Mouse (Mus musculus) heart, postnatal 0 days (tissue): ENCODE measurements around the gene Clcn7. TPM values are rescaled to one million over a fixed set of nuclear protein-coding genes. Genes with fewer than 3 reads are reported as not detected.

Experiments
- ATAC-seq: fragments of 200-750 bp; cut with Nextera tagmentation; 2 replicates; pipeline ENCODE4 v1.8.0; 2017; ENCODE audit warnings: low read depth, moderate number of reproducible peaks, moderate library complexity; ENCODE audit not compliant: insufficient read depth
- DNase-seq: peaks from one replicate; pipeline ENCODE4 v3.0.0-alpha.2; 2016; ENCODE audit warnings: low spot score
- H3K27ac ChIP-seq: fragments of 300-500 bp; sonication (generic); 2 replicates; pipeline ENCODE4 v1.5.1; 2014; ENCODE audit warnings: low read depth, mild to moderate bottlenecking
- H3K27me3 ChIP-seq: fragments of 300-500 bp; sonication (generic); 2 replicates; pipeline ENCODE4 v1.6.1; 2014; ENCODE audit warnings: low read length, mixed read lengths; ENCODE audit not compliant: control insufficient read depth, insufficient read depth
- H3K36me3 ChIP-seq: fragments of 300-500 bp; sonication (generic); replicated peaks from 2 replicates; pipeline ENCODE4 v1.6.1; 2014; ENCODE audit warnings: low read length, mixed read lengths; ENCODE audit not compliant: control insufficient read depth, insufficient read depth
- H3K4me1 ChIP-seq: fragments of 300-500 bp; sonication (generic); 2 replicates; pipeline ENCODE4 v1.6.1; 2014; ENCODE audit warnings: antibody characterized with exemption; ENCODE audit not compliant: control insufficient read depth, insufficient read depth
- H3K4me2 ChIP-seq: fragments of 300-500 bp; sonication (generic); 2 replicates; pipeline ENCODE4 v1.6.1; 2014; ENCODE audit warnings: low read depth, mild to moderate bottlenecking, low read length, moderate library complexity
- H3K4me3 ChIP-seq: fragments of 300-500 bp; sonication (generic); 2 replicates; pipeline ENCODE4 v1.5.1; 2014; ENCODE audit warnings: low read depth, low read length
- H3K9ac ChIP-seq: fragments of 300-500 bp; sonication (generic); replicated peaks from 2 replicates; pipeline ENCODE4 v1.6.1; 2014; ENCODE audit warnings: low read depth, low read length, mixed read lengths
- H3K9me3 ChIP-seq: fragments of 300-500 bp; sonication (generic); replicated peaks from 2 replicates; pipeline ENCODE4 v1.6.1; 2016; ENCODE audit warnings: low read length; ENCODE audit not compliant: control insufficient read depth
- CTCF ChIP-seq: IDR thresholded peaks from 2 replicates; pipeline ENCODE4 v1.5.1; 2016; ENCODE audit warnings: antibody characterized with exemption, control low read depth, low read depth
- EP300 ChIP-seq: IDR thresholded peaks from 2 replicates; pipeline ENCODE4 v1.6.1; 2016; ENCODE audit warnings: antibody characterized with exemption, low read depth
- WGBS: fragments of 180-500 bp; shearing (Covaris S2); extraction: QIAGEN DNeasy Blood & Tissue Kit; methylation state at CpG from one replicate; pipeline ENCODE4 v1.1.7; 2014; 5-methylcytosine and 5-hydroxymethylcytosine counted together
- polyA plus RNA-seq: library from polyadenylated mRNA; unstranded; fragments of >200 nt; fragmentation: Nextera tagmentation; extraction: Ambion mirVana; gene quantifications from 2 replicates; pipeline ENCODE4 v1.2.1, GENCODE M21; 2015
- total RNA-seq: library from RNA; depleted of rRNA; stranded (reverse); fragments of >200 nt; gene quantifications from 2 replicates; pipeline ENCODE4 v1.2.3, GENCODE M21; 2014; ENCODE audit warnings: low replicate concordance; rRNA removed

The Clcn7 gene
- total and polyA plus RNA-seq, 2 experiments from 2014 or later: 12.6 to 20.3 TPM

DNA sequence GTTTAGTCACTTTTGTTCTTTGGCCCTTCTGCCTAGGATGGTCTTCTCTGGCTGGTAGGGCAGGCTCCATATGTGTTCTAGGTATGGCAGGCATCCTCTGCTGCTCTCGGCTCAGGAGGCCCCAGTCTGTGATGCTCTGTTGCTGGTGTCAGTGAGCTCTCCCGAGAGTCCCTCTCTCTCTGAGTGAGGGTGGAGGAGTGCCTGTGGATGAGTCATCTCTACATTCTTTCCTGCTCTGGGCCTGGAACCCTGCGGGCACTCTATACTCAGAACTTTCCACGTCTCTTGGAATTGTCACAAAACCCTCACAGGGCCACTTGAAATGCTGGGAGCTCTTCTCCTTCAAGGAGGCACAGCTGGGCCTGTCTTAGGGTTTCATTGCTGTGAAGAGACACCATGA lies 78.5 kb downstream of the Clcn7 start:
- H3K27me3 ChIP-seq: no peaks in the 10 kb centered on the region
- no peaks in the 10 kb centered on the region for H3K4me1 ChIP-seq
- H3K4me3 ChIP-seq: no peak overlapping the region
- no peak overlapping the region for H3K4me2 ChIP-seq
- 63% methylated on average over 4 of the region's 4 CpGs for WGBS
- H3K27ac ChIP-seq: peak overlapping the region; percentile 27; the same call in 1 of the 2 replicates
- H3K9ac ChIP-seq: no peak overlapping the region
- no peak for DNase-seq
- ATAC-seq: no peak
- TF ChIP-seq CTCF (no peak), EP300 (no peak)
- H3K9me3 ChIP-seq: no peaks in the 10 kb centered on the region
- H3K36me3 ChIP-seq: peaks cover 89% of the 10 kb centered on the region

Other genes starting within 250 kb of the Clcn7 start
- 36.6 and 44.9 TPM in 2 replicates for gene Nubp2, start 247.0 kb upstream of the Clcn7 start, total RNA-seq
- 29.8 and 31.3 TPM in 2 replicates for gene Nubp2, start 247.0 kb upstream of the Clcn7 start, polyA plus RNA-seq
- 53.2 and 74.6 TPM in 2 replicates for gene Spsb3, start 246.7 kb upstream of the Clcn7 start, total RNA-seq
- gene Spsb3, start 246.7 kb upstream of the Clcn7 start, polyA plus RNA-seq: 35.8 and 40.2 TPM in 2 replicates
- 23.6 and 28.2 TPM in 2 replicates for gene Eme2, start 238.3 kb upstream of the Clcn7 start, total RNA-seq
- gene Eme2, start 238.3 kb upstream of the Clcn7 start, polyA plus RNA-seq: 14.8 and 15.5 TPM in 2 replicates
- gene Mrps34, start 238.3 kb upstream of the Clcn7 start, total RNA-seq: 64.0 and 76.7 TPM in 2 replicates
- 135 and 147 TPM in 2 replicates for gene Mrps34, start 238.3 kb upstream of the Clcn7 start, polyA plus RNA-seq
- gene Nme3, start 236.9 kb upstream of the Clcn7 start, total RNA-seq: 58.4 and 60.4 TPM in 2 replicates
- 40.8 and 41.1 TPM in 2 replicates for gene Nme3, start 236.9 kb upstream of the Clcn7 start, polyA plus RNA-seq
- gene Mapk8ip3, start 196.4 kb upstream of the Clcn7 start, total RNA-seq: 57.8 and 65.1 TPM in 2 replicates
- 13.1 and 13.3 TPM in 2 replicates for gene Mapk8ip3, start 196.4 kb upstream of the Clcn7 start, polyA plus RNA-seq
- gene Jpt2, start 172.7 kb upstream of the Clcn7 start, total RNA-seq: 22.4 and 46.5 TPM in 2 replicates
- 21.2 and 24.4 TPM in 2 replicates for gene Jpt2, start 172.7 kb upstream of the Clcn7 start, polyA plus RNA-seq
- 12.0 and 13.5 TPM in 2 replicates for gene Cramp1l, start 117.6 kb upstream of the Clcn7 start, total RNA-seq
- gene Cramp1l, start 117.6 kb upstream of the Clcn7 start, polyA plus RNA-seq: 2.2 and 2.4 TPM in 2 replicates
- gene Ift140, start 117.3 kb upstream of the Clcn7 start, total RNA-seq: 11.7 and 13.4 TPM in 2 replicates
- 4.0 and 4.6 TPM in 2 replicates for gene Ift140, start 117.3 kb upstream of the Clcn7 start, polyA plus RNA-seq
- 53.8 and 56.4 TPM in 2 replicates for gene Tmem204, start 49.8 kb upstream of the Clcn7 start, total RNA-seq
- 27.2 and 27.9 TPM in 2 replicates for gene Tmem204, start 49.8 kb upstream of the Clcn7 start, polyA plus RNA-seq
- gene Telo2, start 17.4 kb upstream of the Clcn7 start, total RNA-seq: 27.9 and 31.4 TPM in 2 replicates
- gene Telo2, start 17.4 kb upstream of the Clcn7 start, polyA plus RNA-seq: 13.2 and 15.3 TPM in 2 replicates
- gene Ptx4, start 12.6 kb upstream of the Clcn7 start, total RNA-seq: 0.12 TPM in 1 of 2 replicates, not detected in the other
- gene Ptx4, start 12.6 kb upstream of the Clcn7 start, polyA plus RNA-seq: 0.22 TPM in 2 replicates
- gene Ccdc154, start 29.1 kb downstream of the Clcn7 start, total RNA-seq: not detected in 2 replicates
- gene Ccdc154, start 29.1 kb downstream of the Clcn7 start, polyA plus RNA-seq: not detected in 2 replicates
- not detected in 2 replicates for gene Gm38655, start 42.1 kb downstream of the Clcn7 start, total RNA-seq
- not detected in 2 replicates for gene Gm38655, start 42.1 kb downstream of the Clcn7 start, polyA plus RNA-seq
- 15.3 and 17.3 TPM in 2 replicates for gene BC003965, start 51.2 kb downstream of the Clcn7 start, total RNA-seq
- 24.6 and 26.5 TPM in 2 replicates for gene BC003965, start 51.2 kb downstream of the Clcn7 start, polyA plus RNA-seq
- 3.2 and 4.8 TPM in 2 replicates for gene Unkl, start 55.0 kb downstream of the Clcn7 start, total RNA-seq
- gene Unkl, start 55.0 kb downstream of the Clcn7 start, polyA plus RNA-seq: 2.8 and 3.0 TPM in 2 replicates
- 20.4 and 24.2 TPM in 2 replicates for gene Gnptg, start 106.7 kb downstream of the Clcn7 start, total RNA-seq
- gene Gnptg, start 106.7 kb downstream of the Clcn7 start, polyA plus RNA-seq: 21.0 and 22.7 TPM in 2 replicates
- 31.2 and 32.4 TPM in 2 replicates for gene Tsr3, start 106.8 kb downstream of the Clcn7 start, total RNA-seq
- gene Tsr3, start 106.8 kb downstream of the Clcn7 start, polyA plus RNA-seq: 23.4 and 24.3 TPM in 2 replicates
- gene Baiap3, start 123.0 kb downstream of the Clcn7 start, total RNA-seq: 2.1 TPM in 1 of 2 replicates, not detected in the other
- 0.12 and 0.22 TPM in 2 replicates for gene Baiap3, start 123.0 kb downstream of the Clcn7 start, polyA plus RNA-seq
- gene Ube2i, start 141.2 kb downstream of the Clcn7 start, total RNA-seq: 293 and 343 TPM in 2 replicates
- 253 and 259 TPM in 2 replicates for gene Ube2i, start 141.2 kb downstream of the Clcn7 start, polyA plus RNA-seq
- gene Prss34, start 165.0 kb downstream of the Clcn7 start, total RNA-seq: 1.0 TPM in 1 of 2 replicates, not detected in the other
- gene Prss34, start 165.0 kb downstream of the Clcn7 start, polyA plus RNA-seq: 0.71 and 0.77 TPM in 2 replicates
- gene Prss28, start 175.3 kb downstream of the Clcn7 start, total RNA-seq: not detected in 2 replicates
- not detected in 2 replicates for gene Prss28, start 175.3 kb downstream of the Clcn7 start, polyA plus RNA-seq
- gene Prss29, start 185.3 kb downstream of the Clcn7 start, total RNA-seq: not detected in 2 replicates
- not detected in 2 replicates for gene Prss29, start 185.3 kb downstream of the Clcn7 start, polyA plus RNA-seq
- gene Tpsab1, start 212.2 kb downstream of the Clcn7 start, total RNA-seq: 0.23 and 5.3 TPM in 2 replicates
- 0.80 and 1.2 TPM in 2 replicates for gene Tpsab1, start 212.2 kb downstream of the Clcn7 start, polyA plus RNA-seq
- gene Tpsb2, start 232.9 kb downstream of the Clcn7 start, total RNA-seq: 15.2 and 28.1 TPM in 2 replicates
- gene Tpsb2, start 232.9 kb downstream of the Clcn7 start, polyA plus RNA-seq: 26.2 and 35.5 TPM in 2 replicates
- not detected in 2 replicates for gene Tpsg1, start 235.9 kb downstream of the Clcn7 start, total RNA-seq
- gene Tpsg1, start 235.9 kb downstream of the Clcn7 start, polyA plus RNA-seq: 0.33 and 0.56 TPM in 2 replicates